Mouse (Mus musculus): Measurements from ENCODE around the gene Srl. TPM values are rescaled to one million over a fixed set of nuclear protein-coding genes. Genes with fewer than 3 reads are reported as not detected.

Gene Srl
- total and polyA plus RNA-seq, 3 experiments: 14.6 to 15.3 TPM; not detected in 1

GRCm38 (mm10) chr16:4477591-4478215, 63.9 kb downstream of the Srl start:
- Histone ChIP-seq H3K4me1 (ENCODE audit: control insufficient read depth in 1 of 2, insufficient read depth in 2 of 2, low read length in 2 of 2) (peaks cover 0 to 5% of the 10 kb centered on the region in 2 experiments; a peak in 2 of 4 replicates), H3K4me3 (ENCODE audit: control insufficient read depth in 1 of 2, insufficient read depth in 1 of 2, low read depth in 2 of 2, low read length in 2 of 2) (no peak overlapping the region), H3K9ac (ENCODE audit: control insufficient read depth, low read depth, low read length, poor library complexity, severe bottlenecking) (no peak overlapping the region), H3K36me3 (ENCODE audit: control insufficient read depth in 1 of 2, insufficient read depth in 2 of 2, low read length in 2 of 2) (no peaks in the 10 kb centered on the region), H3K79me2 (ENCODE audit: control insufficient read depth, insufficient read depth, low read length, poor library complexity) (no peaks in the 10 kb centered on the region; the same call in 1 of the 2 replicates), H3K27me3 (ENCODE audit: control insufficient read depth in 1 of 2, insufficient read depth in 2 of 2, low read length in 2 of 2) (no peaks in the 10 kb centered on the region), H3K9me3 (replicated peaks; ENCODE audit: insufficient read depth, low read length) (no peaks in the 10 kb centered on the region), H3K27ac (ENCODE audit: control insufficient read depth, low read depth, low read length) (no peak overlapping the region)
- DNase-seq (ENCODE audit: low read depth, low spot score): no peak
- TF ChIP-seq CHD2 (IDR thresholded peaks at IDR 0.05; ENCODE audit: low read length) (no peak), TBP (IDR thresholded peaks at IDR 0.05; ENCODE audit: low read depth, low read length) (no peak)

GRCm38 (mm10) chr16:4474882-4475803, 66.5 kb downstream of the Srl start:
- H3K4me3 ChIP-seq (ENCODE audit: control insufficient read depth in 1 of 2, insufficient read depth in 1 of 2, low read depth in 2 of 2, low read length in 2 of 2): peak overlapping the region; percentile 61 to 72
- peak overlapping the region; percentile 56 for H3K27ac ChIP-seq (ENCODE audit: control insufficient read depth, low read depth, low read length)
- H3K9me3 ChIP-seq (replicated peaks; ENCODE audit: insufficient read depth, low read length): no peaks in the 10 kb centered on the region
- H3K9ac ChIP-seq (ENCODE audit: control insufficient read depth, low read depth, low read length, poor library complexity, severe bottlenecking): peak overlapping the region; percentile 72
- peak; percentile 97 for DNase-seq (ENCODE audit: low read depth, low spot score)
- peaks cover 0 to 1% of the 10 kb centered on the region in 2 experiments; a peak in 1 of 4 replicates for H3K36me3 ChIP-seq (ENCODE audit: control insufficient read depth in 1 of 2, insufficient read depth in 2 of 2, low read length in 2 of 2)
- peaks cover 0 to 6% of the 10 kb centered on the region in 2 experiments; a peak in 2 of 4 replicates for H3K4me1 ChIP-seq (ENCODE audit: control insufficient read depth in 1 of 2, insufficient read depth in 2 of 2, low read length in 2 of 2)
- no peaks in the 10 kb centered on the region; the same call in 1 of the 2 replicates for H3K79me2 ChIP-seq (ENCODE audit: control insufficient read depth, insufficient read depth, low read length, poor library complexity)
- no peaks in the 10 kb centered on the region for H3K27me3 ChIP-seq (ENCODE audit: control insufficient read depth in 1 of 2, insufficient read depth in 2 of 2, low read length in 2 of 2)
- no peak; the same call in 1 of the 2 replicates for TF ChIP-seq RAD21 (IDR thresholded peaks at IDR 0.05; ENCODE audit: low read depth, low read length)
- TF ChIP-seq JUND (IDR thresholded peaks at IDR 0.05; ENCODE audit: low read depth, low read length): no peak
- TF ChIP-seq HCFC1 (IDR thresholded peaks at IDR 0.05; ENCODE audit: low read depth, low read length): peak; percentile 83
- TF ChIP-seq E2F4 (IDR thresholded peaks at IDR 0.05; ENCODE audit: borderline replicate concordance, low read depth, low read length): no peak
- TF ChIP-seq POLR2A (IDR thresholded peaks at IDR 0.05; ENCODE audit: control insufficient read depth in 1 of 2, insufficient read depth in 1 of 2, low read depth in 1 of 2, low read length in 2 of 2, poor library complexity in 1 of 2): peak; percentile 57 to 91; a peak in 3 of 4 replicates
- TF ChIP-seq TBP (IDR thresholded peaks at IDR 0.05; ENCODE audit: low read depth, low read length): peak; percentile 55; the same call in 1 of the 2 replicates
- TF ChIP-seq RCOR1 (IDR thresholded peaks at IDR 0.05; ENCODE audit: low read depth, low read length): peak; percentile 41; the same call in 1 of the 2 replicates
- peak; percentile 93 to 98 (median 94) for TF ChIP-seq CTCF (IDR thresholded peaks at IDR 0.05 in 2 of 3, conservative IDR thresholded peaks at IDR 0.05 in 1 of 3; ENCODE audit: control insufficient read depth in 1 of 3, insufficient read depth in 1 of 3, low read depth in 2 of 3, low read length in 3 of 3, poor library complexity in 1 of 3, severe bottlenecking in 1 of 3)
- TF ChIP-seq TAL1 (IDR thresholded peaks at IDR 0.05; ENCODE audit: low read length): no peak
- TF ChIP-seq MEF2A (IDR thresholded peaks at IDR 0.05; ENCODE audit: extremely low read depth, insufficient replicate concordance, low read depth, low read length, poor library complexity, severe bottlenecking): no peak
- no peak for TF ChIP-seq USF2 (IDR thresholded peaks at IDR 0.05; ENCODE audit: borderline replicate concordance in 1 of 2, insufficient read depth in 1 of 2, low read depth in 1 of 2, low read length in 2 of 2)
- no peak for TF ChIP-seq ZKSCAN1 (IDR thresholded peaks at IDR 0.05; ENCODE audit: low read depth, low read length)
- peak; percentile 62; the same call in 1 of the 2 replicates for TF ChIP-seq MYC (IDR thresholded peaks at IDR 0.05; ENCODE audit: low read depth, low read length)
- TF ChIP-seq POLR2AphosphoS2 (IDR thresholded peaks at IDR 0.05; ENCODE audit: low read length): peak; percentile 77
- TF ChIP-seq USF1 (IDR thresholded peaks at IDR 0.05; ENCODE audit: low read depth, low read length): no peak
- TF ChIP-seq GABPA (IDR thresholded peaks at IDR 0.05; ENCODE audit: low read depth, low read length): no peak
- TF ChIP-seq SMC3 (IDR thresholded peaks at IDR 0.05; ENCODE audit: low read depth, low read length): peak; percentile 46
- peak; percentile 68 for TF ChIP-seq ELF1 (IDR thresholded peaks at IDR 0.05; ENCODE audit: low read depth, low read length)
- TF ChIP-seq MAFK (IDR thresholded peaks at IDR 0.05; ENCODE audit: borderline replicate concordance, low read depth, low read length): no peak
- no peak for TF ChIP-seq ZC3H11A (IDR thresholded peaks at IDR 0.05; ENCODE audit: low read depth, low read length)
- peak; percentile 69 for TF ChIP-seq SIN3A (IDR thresholded peaks at IDR 0.05; ENCODE audit: low read length)
- TF ChIP-seq NRF1 (IDR thresholded peaks at IDR 0.05; ENCODE audit: insufficient read depth, low read depth, low read length, poor library complexity, severe bottlenecking): peak; percentile 100
- TF ChIP-seq GATA1 (IDR thresholded peaks at IDR 0.05; ENCODE audit: low read depth, low read length): no peak
- peak; percentile 69 for TF ChIP-seq CHD2 (IDR thresholded peaks at IDR 0.05; ENCODE audit: low read length)
- no peak for TF ChIP-seq MYB (IDR thresholded peaks at IDR 0.05; ENCODE audit: low read depth, low read length)
- no peak for TF ChIP-seq KAT2A (conservative IDR thresholded peaks at IDR 0.05; ENCODE audit: low read depth, low read length)
- TF ChIP-seq MAZ (IDR thresholded peaks at IDR 0.05; ENCODE audit: low read depth, low read length): no peak; the same call in 1 of the 2 replicates
- TF ChIP-seq CHD1 (IDR thresholded peaks at IDR 0.05; ENCODE audit: low read depth, low read length): no peak

Measured in MEL (cell line).